Mouse (Mus musculus): Measurements from ENCODE around the gene Inha. TPM values are rescaled to one million over a fixed set of nuclear protein-coding genes. Genes with fewer than 3 reads are reported as not detected.
A peak's percentile ranks its signal among the peaks of the same experiment; 100 is the strongest.

Gene Inha
- polyA plus RNA-seq (2016; fragmentation: Nextera tagmentation; extraction: Ambion mirVana) = 8.6 and 9.2 TPM in 2 replicates

DNA sequence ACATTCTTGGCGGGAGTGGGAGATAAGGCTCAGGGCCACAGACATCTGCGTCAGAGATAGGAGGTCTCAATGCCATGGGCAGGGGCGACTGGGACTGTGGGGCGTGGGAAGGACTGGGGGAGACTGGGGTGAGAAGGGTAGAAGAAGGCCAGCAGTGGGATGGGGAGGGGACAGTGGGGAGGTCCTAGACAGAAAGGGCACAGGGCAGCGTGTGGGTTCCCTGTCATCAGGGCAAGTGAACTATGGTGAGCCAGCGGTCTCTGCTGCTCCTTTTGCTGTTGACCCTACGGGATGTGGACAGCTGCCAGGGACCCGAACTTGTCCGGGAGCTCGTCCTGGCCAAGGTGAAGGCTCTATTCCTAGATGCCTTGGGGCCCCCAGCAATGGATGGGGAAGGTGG lies at the start of gene Inha:
Inha (plus strand) TSS at position 72 of the 400 bp plus-strand sequence.
- Histone ChIP-seq H3K4me1 (peaks cover 32% of the 10 kb centered on the region), H3K27me3 (peaks cover 43% of the 10 kb centered on the region), H3K4me3 (peak within 1 kb of the TSS; percentile 79), H3K36me3 (peaks cover 11% of the 10 kb centered on the region), H3K9me3 (replicated peaks) (no peaks in the 10 kb centered on the region), H3K4me2 (replicated peaks) (peak within 1 kb of the TSS; percentile 92), H3K9ac (peak within 1 kb of the TSS; percentile 96), H3K27ac (peak within 1 kb of the TSS; percentile 89)
- WGBS = 73% methylated on average over 10 of the region's 10 CpGs
- ATAC-seq (ENCODE audit: low FRiP score) = no peak

DNA sequence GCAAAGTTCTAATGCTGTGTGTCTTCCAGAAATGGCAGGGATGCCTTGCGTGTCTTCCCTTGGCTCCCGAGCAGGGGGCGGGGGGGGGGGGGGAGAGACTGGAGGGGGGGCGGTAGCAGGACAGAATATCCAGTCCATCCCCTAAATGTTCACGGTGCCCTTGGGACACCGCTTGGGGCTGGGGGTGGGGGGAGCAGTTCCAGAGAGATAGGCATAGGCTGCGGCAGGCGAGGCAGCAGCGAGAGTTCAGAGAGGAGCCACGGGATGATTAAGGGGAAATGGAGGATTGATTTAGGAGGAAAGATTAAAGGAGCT lies 49.2 kb upstream of the Inha start:
- Histone ChIP-seq H3K4me1 (peaks cover 65% of the 10 kb centered on the region), H3K9ac (peak overlapping the region; percentile 35; the same call in 1 of the 2 replicates), H3K27ac (peak overlapping the region; percentile 74), H3K36me3 (no peaks in the 10 kb centered on the region), H3K4me3 (no peak overlapping the region), H3K27me3 (peaks cover 53% of the 10 kb centered on the region), H3K9me3 (replicated peaks) (no peaks in the 10 kb centered on the region), H3K4me2 (replicated peaks) (peak overlapping the region; percentile 58)
- 0 out of 2 replicates have a peak, but pooled peaks have one; percentile 7 for ATAC-seq (ENCODE audit: low FRiP score)
- 2% methylated on average over 6 of the region's 10 CpGs for WGBS

DNA sequence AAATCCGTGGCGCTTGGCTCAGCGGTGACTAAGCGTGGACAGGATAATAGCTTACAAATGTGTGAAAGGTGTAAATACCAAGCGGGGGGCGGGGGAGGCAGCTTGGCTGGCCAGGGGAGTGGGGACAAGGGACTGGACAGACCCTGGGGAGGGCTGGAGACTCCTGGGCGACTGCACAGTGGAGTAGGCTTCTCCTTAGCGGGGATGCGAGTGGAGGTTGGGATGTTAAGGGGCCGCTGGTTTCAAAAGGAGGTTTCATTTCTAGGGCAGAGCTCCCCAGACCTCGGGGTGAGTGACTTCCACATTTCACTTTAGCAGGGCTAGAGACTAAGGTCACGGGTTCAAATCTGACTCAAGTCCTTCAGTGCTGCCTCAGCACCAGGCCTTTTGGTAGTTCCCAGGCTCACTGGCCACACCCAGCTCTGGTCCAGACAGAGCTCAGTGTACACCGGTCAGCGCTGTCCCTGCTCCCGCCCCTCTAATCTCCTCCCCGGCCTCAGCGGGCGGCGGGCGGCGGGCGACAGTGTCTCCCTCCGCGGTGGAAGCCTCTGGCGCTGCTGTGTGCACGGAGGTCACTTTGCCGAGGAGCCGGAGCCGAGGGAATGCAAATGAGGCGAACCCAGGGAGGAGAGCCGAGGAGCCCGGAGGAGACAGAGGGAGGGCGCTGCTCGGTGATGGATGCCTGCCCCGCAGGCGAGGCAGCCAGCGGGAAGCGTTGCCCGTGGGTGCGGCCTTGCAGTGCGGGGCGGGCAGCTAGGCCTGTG lies 48.7 kb upstream of the Inha start:
- H3K27ac ChIP-seq = peak overlapping the region; percentile 74
- peak overlapping the region; percentile 28 for H3K4me3 ChIP-seq
- peaks cover 60% of the 10 kb centered on the region for H3K4me1 ChIP-seq
- no peaks in the 10 kb centered on the region for H3K9me3 ChIP-seq (replicated peaks)
- 1% methylated on average over 39 of the region's 42 CpGs for WGBS
- H3K4me2 ChIP-seq (replicated peaks) = peak overlapping the region; percentile 58
- H3K36me3 ChIP-seq = no peaks in the 10 kb centered on the region
- H3K27me3 ChIP-seq = peaks cover 48% of the 10 kb centered on the region
- peak overlapping the region; percentile 45 for H3K9ac ChIP-seq
- ATAC-seq (ENCODE audit: low FRiP score) = peak; percentile 66

DNA sequence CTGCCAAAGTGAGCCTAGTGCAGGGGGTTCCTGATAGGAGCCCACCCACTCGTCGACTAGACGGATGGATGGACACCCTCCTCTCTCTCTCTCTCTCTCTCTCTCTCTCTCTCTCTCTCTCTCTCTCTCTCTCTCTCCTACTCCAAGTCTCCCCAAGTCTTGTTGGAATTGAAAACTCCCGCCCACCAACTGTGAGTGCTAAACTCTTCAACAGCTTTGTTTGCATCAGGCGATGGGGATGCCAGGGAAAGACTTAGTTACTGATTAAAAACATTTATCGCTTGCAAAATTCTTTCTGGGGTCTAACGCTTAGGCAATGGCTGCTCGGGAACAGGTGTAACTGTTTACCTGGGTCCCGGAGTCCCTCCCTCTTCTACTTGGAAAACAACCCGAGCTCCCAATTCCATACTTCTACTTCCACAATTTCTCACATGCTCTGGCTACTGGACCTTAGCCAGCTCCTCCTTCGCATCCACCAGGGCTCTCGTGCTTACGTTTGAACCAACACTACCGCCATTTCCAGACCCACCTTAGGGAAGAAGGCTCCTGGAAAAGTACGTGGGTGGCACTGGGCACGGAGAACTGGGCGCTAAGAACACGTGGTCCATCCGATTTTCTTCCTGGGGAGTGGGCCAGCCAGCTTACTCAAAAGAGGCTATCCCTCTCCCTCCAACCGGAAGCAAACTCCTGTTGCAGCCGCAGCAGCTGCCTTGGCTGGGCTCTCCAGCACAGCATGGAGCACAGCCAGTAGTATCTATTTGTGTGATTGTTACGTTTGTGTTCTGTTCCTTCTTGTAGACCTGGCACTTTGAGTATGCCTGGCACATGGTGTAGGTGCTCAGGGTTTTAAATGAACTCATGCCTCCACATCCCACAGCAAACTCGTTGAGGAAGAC lies 47.8 kb upstream of the Inha start:
- Histone ChIP-seq H3K4me3 (peak overlapping the region; percentile 28; the same call in 1 of the 2 replicates), H3K36me3 (no peaks in the 10 kb centered on the region), H3K4me1 (peaks cover 60% of the 10 kb centered on the region), H3K9me3 (replicated peaks) (no peaks in the 10 kb centered on the region), H3K27ac (peak overlapping the region; percentile 74), H3K9ac (peak overlapping the region; percentile 45), H3K4me2 (replicated peaks) (peak overlapping the region; percentile 58), H3K27me3 (peaks cover 46% of the 10 kb centered on the region)
- 14% methylated on average over 23 of the region's 23 CpGs for WGBS
- no peak for ATAC-seq (ENCODE audit: low FRiP score)

DNA sequence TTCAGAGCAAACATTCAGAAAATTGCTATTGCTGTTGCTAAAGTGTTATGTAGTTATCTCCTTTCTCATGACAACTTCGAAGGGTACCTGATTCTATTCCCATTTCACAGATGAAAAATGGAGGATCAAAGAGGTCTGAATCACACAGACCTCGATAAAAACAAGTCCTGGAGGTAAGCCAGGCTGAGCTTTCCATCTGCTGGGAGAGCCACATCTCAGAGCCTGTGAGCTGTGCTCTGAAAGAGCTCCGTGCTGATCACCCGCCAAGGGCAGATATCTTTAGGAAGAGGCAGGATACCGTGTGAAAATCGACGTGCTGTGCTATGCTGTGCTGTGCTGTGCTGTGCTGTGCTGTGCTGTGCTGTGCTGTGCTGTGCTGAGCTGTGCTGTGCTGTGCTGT lies 46.6 kb upstream of the Inha start:
- H3K9ac ChIP-seq = no peak overlapping the region
- H3K4me2 ChIP-seq (replicated peaks) = no peak overlapping the region
- H3K9me3 ChIP-seq (replicated peaks) = no peaks in the 10 kb centered on the region
- H3K27ac ChIP-seq = no peak overlapping the region
- WGBS = 83% methylated on average over 7 of the region's 7 CpGs
- peaks cover 55% of the 10 kb centered on the region for H3K4me1 ChIP-seq
- no peak overlapping the region for H3K4me3 ChIP-seq
- peaks cover 44% of the 10 kb centered on the region for H3K27me3 ChIP-seq
- H3K36me3 ChIP-seq = no peaks in the 10 kb centered on the region
- no peak for ATAC-seq (ENCODE audit: low FRiP score)

DNA sequence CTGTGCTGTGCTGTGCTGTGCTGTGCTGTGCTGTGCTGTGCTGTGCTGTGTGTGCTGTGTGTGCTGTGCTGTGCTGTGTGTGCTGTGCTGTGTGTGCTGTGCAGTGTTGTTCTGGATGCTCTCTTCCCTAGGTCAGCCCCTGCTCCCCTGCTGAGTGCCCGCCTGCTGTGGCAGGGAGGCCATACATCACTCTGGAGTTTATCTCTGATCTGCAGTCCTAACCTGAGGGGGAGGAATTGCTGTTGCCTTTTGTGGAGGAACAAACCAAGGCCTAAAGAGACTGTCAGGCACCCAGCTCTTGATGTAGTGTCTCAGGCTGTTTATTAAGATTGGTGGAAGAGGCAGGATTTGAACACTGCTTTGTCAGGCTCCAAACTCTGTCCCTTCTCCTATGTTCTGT lies 44.2 kb upstream of the Inha start:
- no peaks in the 10 kb centered on the region for H3K36me3 ChIP-seq
- H3K27me3 ChIP-seq = peaks cover 36% of the 10 kb centered on the region
- H3K27ac ChIP-seq = no peak overlapping the region

DNA sequence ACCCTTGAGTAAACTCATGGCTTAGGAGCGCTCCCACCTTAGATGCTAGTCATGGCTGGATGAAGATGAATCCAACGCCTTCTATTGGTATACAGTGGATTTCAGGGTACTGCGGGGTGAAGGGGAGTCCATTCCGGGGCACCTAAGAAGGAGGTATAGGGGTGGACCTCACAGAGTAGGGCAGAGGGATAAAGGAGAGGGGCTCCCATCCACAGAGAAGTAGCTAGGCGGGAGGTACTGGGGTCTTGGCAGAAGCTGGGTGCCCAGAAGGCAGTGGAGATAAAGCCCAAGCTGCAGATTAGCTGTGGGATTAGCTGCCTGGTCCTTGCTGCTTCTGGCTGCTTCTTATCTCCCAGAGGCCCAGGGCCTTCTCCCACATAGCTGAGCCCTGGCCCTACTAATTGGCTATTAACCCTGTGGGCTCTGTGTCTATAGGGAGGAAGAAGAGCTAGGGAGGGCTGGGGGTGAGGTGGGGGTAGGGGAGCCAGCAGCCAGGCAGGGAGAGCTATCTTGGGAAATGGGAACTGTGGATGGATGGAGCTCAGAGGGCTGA lies 43.1 kb upstream of the Inha start:
- peaks cover 35% of the 10 kb centered on the region for H3K27me3 ChIP-seq
- 78% methylated on average over 5 of the region's 5 CpGs for WGBS
- H3K9me3 ChIP-seq (replicated peaks) = no peaks in the 10 kb centered on the region
- H3K9ac ChIP-seq = 0 out of 2 replicates have a peak overlapping the region, but pooled peaks have one; percentile 27
- no peak overlapping the region for H3K4me2 ChIP-seq (replicated peaks)
- peak overlapping the region; percentile 72 for H3K27ac ChIP-seq
- H3K36me3 ChIP-seq = no peaks in the 10 kb centered on the region
- ATAC-seq (ENCODE audit: low FRiP score) = peak; percentile 44; the same call in 1 of the 2 replicates
- H3K4me3 ChIP-seq = no peak overlapping the region
- H3K4me1 ChIP-seq = peaks cover 25% of the 10 kb centered on the region

More for the DNA sequence above, 44.2 kb upstream of the Inha start:
- no peak overlapping the region for H3K9ac ChIP-seq
- H3K4me2 ChIP-seq (replicated peaks) = no peak overlapping the region
- ATAC-seq (ENCODE audit: low FRiP score) = no peak
- no peak overlapping the region for H3K4me3 ChIP-seq
- WGBS = 0% methylated on average over 1 of the region's 1 CpGs
- H3K9me3 ChIP-seq (replicated peaks) = no peaks in the 10 kb centered on the region
- peaks cover 36% of the 10 kb centered on the region for H3K4me1 ChIP-seq

DNA sequence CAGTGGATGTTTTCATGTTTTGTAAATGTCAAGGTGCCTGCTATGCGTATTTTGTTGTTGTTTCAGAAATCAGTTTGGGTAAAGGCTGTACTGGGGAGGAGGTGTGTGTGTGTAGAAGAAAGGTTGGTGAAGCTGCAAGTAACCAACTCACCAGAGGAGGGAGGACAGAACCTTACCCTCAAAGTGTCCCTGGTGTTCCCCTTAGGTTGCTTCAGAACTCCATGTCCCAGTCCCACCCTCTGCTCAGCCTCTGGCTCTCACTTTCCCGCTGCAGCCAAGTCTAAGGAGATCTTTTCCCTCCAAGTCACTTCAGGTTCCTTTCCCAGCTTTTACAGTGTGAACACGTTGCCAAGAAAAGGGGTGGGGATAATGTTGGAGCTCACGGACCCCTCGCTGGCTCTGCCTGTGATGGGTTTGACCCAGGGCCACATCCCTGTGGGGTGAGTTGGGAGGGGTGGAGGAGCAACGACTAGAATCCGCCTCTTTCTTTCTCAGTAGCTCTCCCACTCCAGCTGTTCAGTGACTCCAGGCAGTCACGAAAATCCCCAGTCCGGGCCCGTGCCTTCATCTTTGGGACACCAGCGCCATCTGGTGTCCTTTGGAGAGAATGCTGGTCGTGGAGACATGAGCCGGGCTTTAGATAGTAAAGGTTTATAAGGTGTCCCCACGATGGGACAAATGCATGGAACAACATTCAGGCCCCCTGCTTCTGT lies 39.5 kb upstream of the Inha start:
- no peak overlapping the region for H3K9ac ChIP-seq
- peak; percentile 59 for ATAC-seq (ENCODE audit: low FRiP score)
- H3K4me1 ChIP-seq = peaks cover 16% of the 10 kb centered on the region
- 7% methylated on average over 14 of the region's 14 CpGs for WGBS
- H3K9me3 ChIP-seq (replicated peaks) = no peaks in the 10 kb centered on the region
- H3K27me3 ChIP-seq = peaks cover 32% of the 10 kb centered on the region; the same call in 1 of the 2 replicates
- H3K4me3 ChIP-seq = no peak overlapping the region
- peak overlapping the region; percentile 18; the same call in 1 of the 2 replicates for H3K27ac ChIP-seq
- H3K36me3 ChIP-seq = peaks cover 6% of the 10 kb centered on the region; the same call in 1 of the 2 replicates
- no peak overlapping the region for H3K4me2 ChIP-seq (replicated peaks)

DNA sequence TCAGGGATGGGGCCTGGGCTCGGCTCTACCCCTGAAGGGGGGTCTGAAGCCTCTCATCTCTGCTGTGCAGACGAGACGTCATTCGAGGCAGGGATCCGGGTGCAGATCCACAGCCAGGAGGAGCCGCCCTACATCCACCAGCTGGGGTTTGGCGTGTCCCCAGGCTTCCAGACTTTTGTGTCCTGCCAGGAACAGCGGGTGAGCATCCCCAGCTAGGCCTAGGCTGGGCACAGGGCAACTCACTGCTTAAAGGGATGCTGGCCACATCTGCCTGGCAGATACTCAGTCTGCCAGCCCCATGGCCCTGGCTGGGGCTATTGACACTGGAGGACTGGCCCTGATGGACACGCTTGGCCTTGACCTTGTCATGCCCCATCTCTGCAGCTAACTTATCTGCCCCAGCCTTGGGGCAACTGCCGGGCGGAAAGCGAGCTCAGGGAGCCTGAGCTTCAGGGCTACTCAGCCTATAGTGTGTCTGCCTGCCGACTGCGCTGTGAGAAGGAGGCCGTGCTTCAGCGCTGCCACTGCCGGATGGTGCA lies 37.5 kb upstream of the Inha start:
- Histone ChIP-seq H3K27ac (no peak overlapping the region), H3K4me1 (peaks cover 15% of the 10 kb centered on the region), H3K27me3 (peaks cover 27% of the 10 kb centered on the region; the same call in 1 of the 2 replicates), H3K9ac (no peak overlapping the region), H3K9me3 (replicated peaks) (no peaks in the 10 kb centered on the region), H3K36me3 (peaks cover 26% of the 10 kb centered on the region), H3K4me2 (replicated peaks) (no peak overlapping the region), H3K4me3 (no peak overlapping the region)
- 81% methylated on average over 17 of the region's 17 CpGs for WGBS
- ATAC-seq (ENCODE audit: low FRiP score) = no peak

DNA sequence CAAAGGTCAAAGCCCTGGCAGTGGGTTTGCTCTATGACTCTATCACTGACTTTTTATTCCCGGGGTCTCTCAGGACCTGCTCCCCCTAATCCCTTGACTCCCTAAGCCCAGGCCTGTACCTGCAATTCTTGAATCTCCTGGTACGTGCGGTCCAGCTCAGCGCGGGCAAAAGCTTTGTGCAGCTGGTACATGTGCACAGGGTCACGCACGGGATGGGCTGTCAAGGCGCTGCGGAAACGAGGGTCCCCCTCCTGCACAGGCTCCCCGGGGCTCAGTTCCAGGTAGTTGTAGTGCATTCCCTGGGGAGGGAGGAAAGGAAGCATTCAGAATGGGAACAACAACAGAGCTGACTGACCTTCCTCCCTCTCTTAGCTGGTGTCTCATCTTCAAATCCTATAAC lies 30.4 kb upstream of the Inha start:
- WGBS = 93% methylated on average over 11 of the region's 11 CpGs
- H3K27me3 ChIP-seq = peaks cover 8% of the 10 kb centered on the region
- peaks cover 46% of the 10 kb centered on the region for H3K36me3 ChIP-seq
- no peak for ATAC-seq (ENCODE audit: low FRiP score)
- no peaks in the 10 kb centered on the region for H3K9me3 ChIP-seq (replicated peaks)
- no peak overlapping the region for H3K4me3 ChIP-seq
- no peak overlapping the region for H3K9ac ChIP-seq
- H3K4me1 ChIP-seq = peaks cover 39% of the 10 kb centered on the region
- no peak overlapping the region for H3K4me2 ChIP-seq (replicated peaks)
- no peak overlapping the region for H3K27ac ChIP-seq

DNA sequence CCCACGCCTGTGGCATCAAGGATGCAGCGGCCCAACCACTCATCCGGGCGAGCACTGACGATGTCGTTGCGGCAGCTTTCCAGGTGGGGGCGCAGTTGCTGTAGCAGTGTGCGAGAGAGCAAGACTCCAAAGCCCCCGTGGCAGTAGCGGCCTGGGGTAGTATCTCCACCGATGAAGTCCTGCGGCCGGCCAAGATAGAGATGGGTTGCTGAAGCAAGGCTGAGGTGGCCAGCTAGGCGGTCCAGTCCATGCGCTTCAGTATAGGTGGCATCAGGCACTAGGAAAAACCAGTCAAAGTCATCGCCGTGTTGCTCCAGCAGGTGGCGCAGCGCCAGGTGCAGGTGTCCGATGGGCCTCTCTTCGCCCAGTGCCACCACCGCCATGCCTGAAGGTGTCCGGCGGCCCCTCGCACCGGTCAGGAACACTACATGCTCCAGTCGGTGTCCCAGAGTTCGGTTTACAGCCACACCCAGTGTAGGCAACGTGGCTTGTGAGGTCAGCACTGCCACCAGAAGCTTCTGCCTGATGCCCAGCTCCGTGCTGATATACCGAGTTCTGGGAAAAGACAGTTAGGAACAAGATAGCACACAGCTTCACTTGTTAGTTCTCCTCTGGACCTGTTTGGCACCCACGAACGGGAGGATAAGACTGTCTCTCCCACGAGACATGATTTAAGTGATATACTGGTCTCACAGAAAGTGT lies 29.5 kb upstream of the Inha start:
- peaks cover 39% of the 10 kb centered on the region for H3K4me1 ChIP-seq
- H3K27me3 ChIP-seq = peaks cover 15% of the 10 kb centered on the region
- H3K4me2 ChIP-seq (replicated peaks) = peak overlapping the region; percentile 92
- WGBS = 13% methylated on average over 35 of the region's 35 CpGs
- H3K9ac ChIP-seq = 0 out of 2 replicates have a peak overlapping the region, but pooled peaks have one; percentile 20
- H3K4me3 ChIP-seq = peak overlapping the region; percentile 81
- no peak for ATAC-seq (ENCODE audit: low FRiP score)
- no peak overlapping the region for H3K27ac ChIP-seq
- no peaks in the 10 kb centered on the region for H3K9me3 ChIP-seq (replicated peaks)
- H3K36me3 ChIP-seq = peaks cover 42% of the 10 kb centered on the region

All from hindbrain, embryonic 12.5 days (tissue).